Mouse (Mus musculus) layer of hippocampus, postnatal 36 days (tissue): ENCODE measurements around the gene Slc3a1. TPM values are rescaled to one million over a fixed set of nuclear protein-coding genes. Genes with fewer than 3 reads are reported as not detected.
A peak's percentile ranks its signal among the peaks of the same experiment; 100 is the strongest.

Experiments used
- DNase-seq, 2 experiments: peaks; one replicate each; pipeline ENCODE4 v3.0.0; 2022
- total RNA-seq, 2 experiments: library from RNA; stranded (reverse); gene quantifications; 2 replicates each; pipeline ENCODE4 v1.2.3; 2021

The Slc3a1 gene
- total RNA-seq, 2 experiments from 2014 or later, result 0.25 TPM; not detected in 1

DNA sequence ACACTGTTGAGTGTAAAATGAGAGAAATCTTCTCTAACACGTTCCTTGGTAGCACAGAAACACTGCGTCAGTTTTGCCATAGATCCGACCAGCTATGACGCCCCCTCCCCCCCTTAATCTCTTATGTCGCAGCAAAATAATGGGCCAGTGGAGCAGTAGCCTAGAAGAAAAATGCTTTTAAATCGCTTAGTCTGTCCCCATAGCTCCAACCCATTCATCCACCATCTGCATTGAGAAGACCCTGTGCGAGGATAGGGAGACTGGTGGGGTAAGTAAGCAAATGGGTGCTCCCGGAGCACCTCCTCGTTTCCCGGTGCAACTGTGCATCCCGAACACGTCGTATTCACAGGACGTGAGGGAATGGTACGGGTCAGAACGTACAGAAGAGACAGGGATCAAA lies 61.4 kb downstream of the Slc3a1 start:
- DNase-seq, result no peak

- peak; percentile 94 for DNase-seq
Observed at GRCm38 (mm10) chr17:85090120-85091099, 62.2 kb downstream of the Slc3a1 start, which contains the start of the genes Prepl and Camkmt. Prepl (minus strand) TSS chr17:85090241. Camkmt (plus strand) TSS chr17:85090552.

GRCm38 (mm10) chr17:85091762-85092161 lies 63.6 kb downstream of the Slc3a1 start:
- DNase-seq, result no peak

- no peak for DNase-seq
Observed at GRCm38 (mm10) chr17:85096396-85096795, 68.2 kb downstream of the Slc3a1 start.

GRCm38 (mm10) chr17:85098677-85099323 lies 70.6 kb downstream of the Slc3a1 start:
- DNase-seq, result no peak

- DNase-seq, result no peak
Observed at GRCm38 (mm10) chr17:85100232-85100631, 72.1 kb downstream of the Slc3a1 start.

GRCm38 (mm10) chr17:85101751-85102150 lies 73.6 kb downstream of the Slc3a1 start:
- no peak for DNase-seq

GRCm38 (mm10) chr17:85103310-85103709 lies 75.1 kb downstream of the Slc3a1 start:
- no peak for DNase-seq

DNA sequence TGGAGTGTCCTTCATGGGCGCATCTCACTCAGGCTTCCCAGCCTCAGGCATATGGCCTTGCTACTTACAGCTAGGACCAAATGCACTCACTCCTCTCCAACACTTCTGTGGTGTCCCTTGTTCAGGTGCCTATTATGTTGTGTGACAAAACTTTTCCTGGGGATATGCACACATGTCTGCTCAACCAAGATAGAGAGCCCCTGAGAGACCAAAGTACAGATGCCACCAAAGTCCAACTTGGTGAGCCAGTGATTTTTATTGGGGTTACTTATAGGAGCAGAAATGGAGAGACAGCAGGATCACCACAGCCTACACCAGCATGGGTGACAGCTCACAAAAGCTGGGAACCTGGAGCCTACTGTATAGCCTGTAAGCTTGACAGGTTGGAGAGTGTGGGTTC lies 82.5 kb downstream of the Slc3a1 start:
- no peak for DNase-seq

DNA sequence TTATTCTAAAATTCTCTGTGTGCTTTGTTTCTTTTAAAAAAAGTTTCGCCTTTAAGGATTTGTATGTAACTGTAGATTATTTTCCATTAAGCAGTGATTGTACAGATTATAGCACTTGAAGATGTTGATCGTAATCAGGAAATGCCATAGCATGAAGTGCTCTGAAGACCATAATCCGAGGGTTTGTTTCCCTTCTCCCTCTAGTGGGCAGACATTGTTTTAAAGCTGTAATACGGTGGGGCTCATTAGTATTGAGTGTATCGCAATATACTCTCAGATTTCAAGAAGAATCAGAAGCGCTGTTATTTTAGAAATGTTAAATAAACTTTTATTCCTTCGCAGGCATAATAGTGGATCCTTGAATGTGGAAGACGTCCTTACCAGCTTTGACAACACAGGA lies 85.3 kb downstream of the Slc3a1 start:
- DNase-seq, result no peak

Other genes starting within 250 kb of the Slc3a1 start
- gene Lrpprc, start 237.6 kb upstream of the Slc3a1 start, total RNA-seq, result 10 to 100 TPM; 66.4 to 68.3 TPM
- 100 to 1,000 TPM; 131 TPM for gene Ppm1b, start 71.6 kb upstream of the Slc3a1 start, total RNA-seq
- gene Prepl, start 61.9 kb downstream of the Slc3a1 start, total RNA-seq, result 100 to 1,000 TPM; 346 to 372 TPM
- gene Camkmt, start 62.2 kb downstream of the Slc3a1 start, total RNA-seq, result 10 to 100 TPM; 12.5 to 13.5 TPM